Mouse (Mus musculus): ENCODE data around the gene Galntl5. TPM values are rescaled to one million over a fixed set of nuclear protein-coding genes. Genes with fewer than 3 reads are reported as not detected.

Gene Galntl5
- polyA plus RNA-seq (2015; fragmentation: Illumina TruSeq; extraction: RNeasy Lipid Tissue Mini Kit (QIAGEN cat#74804); ENCODE audit: insufficient read depth, low read depth, low replicate concordance): not detected

GRCm38 (mm10) chr5:25181004-25181531 is at the start of gene Galntl5:
Gene Galntl5, plus strand, starts transcription at chr5:25181460.

GRCm38 (mm10) chr5:25221604-25222003 is 40.3 kb downstream of the Galntl5 start, which contains the start of gene Galnt11:
Gene Galnt11, plus strand, starts transcription at chr5:25221904.

GRCm38 (mm10) chr5:25222752-25223702 is 41.8 kb downstream of the Galntl5 start, which contains the start of gene E130116L18Rik:
Gene E130116L18Rik, minus strand, starts transcription at chr5:25223153.

Other genes with a start within 250 kb of the Galntl5 start
- 12.0 TPM for gene Prkag2, start 80.8 kb upstream of the Galntl5 start, polyA plus RNA-seq (2015; fragmentation: Illumina TruSeq; extraction: RNeasy Lipid Tissue Mini Kit (QIAGEN cat#74804); ENCODE audit: insufficient read depth, low read depth, low replicate concordance)
- 6.3 TPM for gene Galnt11, start 40.4 kb downstream of the Galntl5 start, polyA plus RNA-seq (2015; fragmentation: Illumina TruSeq; extraction: RNeasy Lipid Tissue Mini Kit (QIAGEN cat#74804); ENCODE audit: insufficient read depth, low read depth, low replicate concordance)
- gene E130116L18Rik, start 41.7 kb downstream of the Galntl5 start, polyA plus RNA-seq (2015; fragmentation: Illumina TruSeq; extraction: RNeasy Lipid Tissue Mini Kit (QIAGEN cat#74804); ENCODE audit: insufficient read depth, low read depth, low replicate concordance): not detected

Measured in pancreas, adult 10 weeks (tissue).